Mouse (Mus musculus): ENCODE measurements at regions not wholly inside any gene's neighbourhood (a gene's known extent, or its start where the extent isn't known, plus 50 kb on each side); places are given as distances from the start of the nearest gene placed in this dataset.

DNA sequence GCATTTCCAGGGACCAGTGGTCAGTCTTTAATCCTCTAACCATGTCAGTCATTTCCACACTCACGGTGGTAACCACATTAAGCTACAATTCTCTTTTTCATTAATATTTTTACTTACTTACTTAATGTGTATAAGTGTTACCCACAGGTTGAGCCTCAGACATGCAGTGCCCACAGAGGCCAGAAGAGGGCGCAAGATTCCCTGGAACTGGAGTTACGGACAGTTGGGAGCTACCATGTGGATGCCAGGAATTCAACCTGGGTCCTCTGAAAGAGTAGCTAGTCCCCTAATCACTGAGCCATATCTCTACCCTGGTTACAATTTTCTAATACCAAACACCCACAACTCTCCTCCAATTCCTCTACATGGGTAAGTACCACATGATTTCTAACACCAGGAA, 420.5 kb downstream of the Lrig3 start:
- H3K36me3 ChIP-seq (ENCODE audit: control insufficient read depth, insufficient read depth, low read length), result no peaks in the 10 kb centered on the region
- H3K9me3 ChIP-seq (ENCODE audit: control insufficient read depth, low read length), result no peaks in the 10 kb centered on the region
- H3K4me2 ChIP-seq (ENCODE audit: low read depth, low read length), result no peak overlapping the region
- H3K9ac ChIP-seq (ENCODE audit: low read depth, low read length), result no peak overlapping the region
- WGBS, result 77% methylated on average over 3 of the region's 3 CpGs
- no peaks in the 10 kb centered on the region for H3K27me3 ChIP-seq (replicated peaks; ENCODE audit: control insufficient read depth, insufficient read depth, low read length)
- no peak for ATAC-seq
- H3K27ac ChIP-seq (ENCODE audit: low read length), result no peak overlapping the region
- H3K4me1 ChIP-seq (ENCODE audit: control insufficient read depth, insufficient read depth, low read length), result no peaks in the 10 kb centered on the region
- no peak overlapping the region for H3K4me3 ChIP-seq (ENCODE audit: low read length)

- H3K4me1 ChIP-seq (ENCODE audit: control insufficient read depth, insufficient read depth, low read length), result no peaks in the 10 kb centered on the region
- H3K9ac ChIP-seq (ENCODE audit: low read depth, low read length), result no peak overlapping the region
- H3K4me3 ChIP-seq (ENCODE audit: low read length), result no peak overlapping the region
- H3K27ac ChIP-seq (ENCODE audit: low read length), result no peak overlapping the region
- H3K27me3 ChIP-seq (replicated peaks; ENCODE audit: control insufficient read depth, insufficient read depth, low read length), result no peaks in the 10 kb centered on the region
- 81% methylated on average over 6 of the region's 6 CpGs for WGBS
- no peaks in the 10 kb centered on the region for H3K36me3 ChIP-seq (ENCODE audit: control insufficient read depth, insufficient read depth, low read length)
- ATAC-seq, result no peak
- H3K4me2 ChIP-seq (ENCODE audit: low read depth, low read length), result no peak overlapping the region
- H3K9me3 ChIP-seq (ENCODE audit: control insufficient read depth, low read length), result no peaks in the 10 kb centered on the region
Observed at GRCm38 (mm10) chr10:126385644-126386043, 419.7 kb downstream of the Lrig3 start.

DNA sequence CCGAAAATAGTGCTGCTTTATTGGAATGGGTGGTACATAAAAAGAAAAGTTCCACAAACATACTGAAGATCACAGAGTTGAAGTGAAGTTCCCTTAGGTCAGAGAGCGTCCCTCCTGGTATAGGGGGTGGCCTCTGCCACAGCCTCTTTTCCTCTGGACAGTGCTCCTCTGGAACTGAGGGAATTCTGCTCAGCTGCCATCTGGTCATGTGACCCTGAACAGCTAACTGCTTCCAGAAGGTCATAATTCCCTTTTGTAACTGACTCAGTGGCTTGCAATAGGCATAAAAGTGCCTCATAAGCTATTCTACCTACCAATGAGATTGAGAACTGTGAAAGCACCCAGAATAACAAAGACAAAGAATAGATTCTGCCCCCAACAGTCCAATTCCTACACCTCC, 414.4 kb downstream of the Lrig3 start:
- Histone ChIP-seq H3K9ac (ENCODE audit: low read depth, low read length) (no peak overlapping the region), H3K27me3 (replicated peaks; ENCODE audit: control insufficient read depth, insufficient read depth, low read length) (no peaks in the 10 kb centered on the region), H3K9me3 (ENCODE audit: control insufficient read depth, low read length) (no peaks in the 10 kb centered on the region), H3K36me3 (ENCODE audit: control insufficient read depth, insufficient read depth, low read length) (no peaks in the 10 kb centered on the region), H3K27ac (ENCODE audit: low read length) (no peak overlapping the region), H3K4me2 (ENCODE audit: low read depth, low read length) (no peak overlapping the region), H3K4me1 (ENCODE audit: control insufficient read depth, insufficient read depth, low read length) (no peaks in the 10 kb centered on the region; the same call in 1 of the 2 replicates), H3K4me3 (ENCODE audit: low read length) (no peak overlapping the region)
- ATAC-seq, result no peak
- WGBS, result 89% methylated on average over 2 of the region's 2 CpGs

- H3K36me3 ChIP-seq (ENCODE audit: control insufficient read depth, insufficient read depth, low read length), result no peaks in the 10 kb centered on the region
- H3K9me3 ChIP-seq (ENCODE audit: control insufficient read depth, low read length), result no peaks in the 10 kb centered on the region
- H3K27ac ChIP-seq (ENCODE audit: low read length), result no peak overlapping the region
- H3K4me3 ChIP-seq (ENCODE audit: low read length), result no peak overlapping the region
- 14% methylated on average over 6 of the region's 6 CpGs for WGBS
- H3K4me1 ChIP-seq (ENCODE audit: control insufficient read depth, insufficient read depth, low read length), result no peaks in the 10 kb centered on the region; the same call in 1 of the 2 replicates
- ATAC-seq, result peak; percentile 46; the same call in 1 of the 2 replicates
- H3K9ac ChIP-seq (ENCODE audit: low read depth, low read length), result no peak overlapping the region
- H3K27me3 ChIP-seq (replicated peaks; ENCODE audit: control insufficient read depth, insufficient read depth, low read length), result no peaks in the 10 kb centered on the region
- no peak overlapping the region for H3K4me2 ChIP-seq (ENCODE audit: low read depth, low read length)
Observed at GRCm38 (mm10) chr10:126379239-126379638, 413.3 kb downstream of the Lrig3 start.

- Histone ChIP-seq H3K4me3 (ENCODE audit: low read length) (no peak overlapping the region), H3K9me3 (ENCODE audit: control insufficient read depth, low read length) (no peaks in the 10 kb centered on the region), H3K4me1 (ENCODE audit: control insufficient read depth, insufficient read depth, low read length) (no peaks in the 10 kb centered on the region), H3K36me3 (ENCODE audit: control insufficient read depth, insufficient read depth, low read length) (no peaks in the 10 kb centered on the region), H3K27me3 (replicated peaks; ENCODE audit: control insufficient read depth, insufficient read depth, low read length) (no peaks in the 10 kb centered on the region), H3K4me2 (ENCODE audit: low read depth, low read length) (no peak overlapping the region), H3K27ac (ENCODE audit: low read length) (no peak overlapping the region), H3K9ac (ENCODE audit: low read depth, low read length) (no peak overlapping the region)
- WGBS, result 54% methylated on average over 6 of the region's 6 CpGs
- ATAC-seq, result no peak
Observed at GRCm38 (mm10) chr10:126373906-126374305, 407.9 kb downstream of the Lrig3 start.

DNA sequence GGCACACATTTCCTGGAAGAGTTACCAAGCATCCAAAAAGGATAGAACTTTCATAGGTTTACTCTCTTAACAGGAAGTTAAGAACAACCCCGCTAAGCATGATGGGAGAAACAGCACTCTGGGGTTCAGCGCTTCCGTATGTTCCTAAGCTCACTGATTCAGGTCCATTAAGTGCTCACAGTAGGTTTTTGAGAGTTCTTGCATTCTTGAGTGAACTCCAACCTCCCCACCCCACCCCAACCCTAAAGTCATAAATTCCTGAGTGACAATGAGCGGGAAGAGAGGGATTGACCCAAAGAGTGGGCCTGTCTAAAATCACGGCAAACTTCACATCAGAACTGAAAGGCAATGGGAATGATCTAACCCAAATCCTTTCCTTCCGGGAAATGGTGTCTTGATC, 405.9 kb downstream of the Lrig3 start:
- Histone ChIP-seq H3K27me3 (replicated peaks; ENCODE audit: control insufficient read depth, insufficient read depth, low read length) (no peaks in the 10 kb centered on the region), H3K36me3 (ENCODE audit: control insufficient read depth, insufficient read depth, low read length) (no peaks in the 10 kb centered on the region), H3K9ac (ENCODE audit: low read depth, low read length) (no peak overlapping the region), H3K27ac (ENCODE audit: low read length) (no peak overlapping the region), H3K4me2 (ENCODE audit: low read depth, low read length) (no peak overlapping the region), H3K4me1 (ENCODE audit: control insufficient read depth, insufficient read depth, low read length) (no peaks in the 10 kb centered on the region), H3K9me3 (ENCODE audit: control insufficient read depth, low read length) (no peaks in the 10 kb centered on the region), H3K4me3 (ENCODE audit: low read length) (no peak overlapping the region)
- ATAC-seq, result no peak
- WGBS, result 84% methylated on average over 6 of the region's 6 CpGs

- Histone ChIP-seq H3K9me3 (ENCODE audit: control insufficient read depth, low read length) (0 out of 2 replicates have a peak, but pooled peaks cover 2% of the 10 kb centered on the region), H3K4me1 (ENCODE audit: control insufficient read depth, insufficient read depth, low read length) (no peaks in the 10 kb centered on the region), H3K4me2 (ENCODE audit: low read depth, low read length) (no peak overlapping the region), H3K4me3 (ENCODE audit: low read length) (no peak overlapping the region), H3K27me3 (replicated peaks; ENCODE audit: control insufficient read depth, insufficient read depth, low read length) (no peaks in the 10 kb centered on the region), H3K27ac (ENCODE audit: low read length) (no peak overlapping the region), H3K9ac (ENCODE audit: low read depth, low read length) (no peak overlapping the region), H3K36me3 (ENCODE audit: control insufficient read depth, insufficient read depth, low read length) (no peaks in the 10 kb centered on the region)
- 62% methylated on average over 11 of the region's 11 CpGs for WGBS
- no peak for ATAC-seq
Observed at GRCm38 (mm10) chr10:126349076-126349475, 383.1 kb downstream of the Lrig3 start.

DNA sequence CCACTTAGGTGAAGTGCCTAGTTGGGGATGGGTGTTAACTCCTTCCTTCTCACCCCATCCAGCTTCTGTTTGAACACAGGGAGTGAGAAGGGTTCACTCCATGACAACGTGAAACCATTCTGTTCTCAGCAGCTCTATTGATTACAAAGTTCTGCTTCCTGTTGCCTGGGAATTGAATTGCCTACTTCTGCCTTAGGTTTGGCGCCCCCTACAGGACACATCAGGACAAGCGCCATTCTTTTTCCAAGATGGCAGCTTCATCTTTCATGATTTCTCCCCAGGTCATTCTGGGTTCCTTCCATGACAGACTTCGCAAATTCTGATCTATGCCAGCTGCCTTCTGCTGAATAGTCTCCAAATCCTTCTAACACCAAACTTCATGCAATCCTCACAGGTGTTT, 371.5 kb downstream of the Lrig3 start:
- no peak for ATAC-seq
- Histone ChIP-seq H3K4me2 (ENCODE audit: low read depth, low read length) (no peak overlapping the region), H3K36me3 (ENCODE audit: control insufficient read depth, insufficient read depth, low read length) (no peaks in the 10 kb centered on the region), H3K27ac (ENCODE audit: low read length) (no peak overlapping the region), H3K4me3 (ENCODE audit: low read length) (no peak overlapping the region), H3K4me1 (ENCODE audit: control insufficient read depth, insufficient read depth, low read length) (no peaks in the 10 kb centered on the region), H3K9ac (ENCODE audit: low read depth, low read length) (no peak overlapping the region), H3K9me3 (ENCODE audit: control insufficient read depth, low read length) (no peaks in the 10 kb centered on the region), H3K27me3 (replicated peaks; ENCODE audit: control insufficient read depth, insufficient read depth, low read length) (no peaks in the 10 kb centered on the region)
- 77% methylated on average over 4 of the region's 4 CpGs for WGBS

GRCm38 (mm10) chr10:126333786-126334185, 367.8 kb downstream of the Lrig3 start:
- WGBS, result 85% methylated on average over 5 of the region's 5 CpGs
- Histone ChIP-seq H3K4me3 (ENCODE audit: low read length) (no peak overlapping the region), H3K4me1 (ENCODE audit: control insufficient read depth, insufficient read depth, low read length) (no peaks in the 10 kb centered on the region), H3K9ac (ENCODE audit: low read depth, low read length) (no peak overlapping the region), H3K4me2 (ENCODE audit: low read depth, low read length) (no peak overlapping the region), H3K36me3 (ENCODE audit: control insufficient read depth, insufficient read depth, low read length) (no peaks in the 10 kb centered on the region), H3K9me3 (ENCODE audit: control insufficient read depth, low read length) (no peaks in the 10 kb centered on the region), H3K27me3 (replicated peaks; ENCODE audit: control insufficient read depth, insufficient read depth, low read length) (no peaks in the 10 kb centered on the region), H3K27ac (ENCODE audit: low read length) (no peak overlapping the region)
- no peak for ATAC-seq

DNA sequence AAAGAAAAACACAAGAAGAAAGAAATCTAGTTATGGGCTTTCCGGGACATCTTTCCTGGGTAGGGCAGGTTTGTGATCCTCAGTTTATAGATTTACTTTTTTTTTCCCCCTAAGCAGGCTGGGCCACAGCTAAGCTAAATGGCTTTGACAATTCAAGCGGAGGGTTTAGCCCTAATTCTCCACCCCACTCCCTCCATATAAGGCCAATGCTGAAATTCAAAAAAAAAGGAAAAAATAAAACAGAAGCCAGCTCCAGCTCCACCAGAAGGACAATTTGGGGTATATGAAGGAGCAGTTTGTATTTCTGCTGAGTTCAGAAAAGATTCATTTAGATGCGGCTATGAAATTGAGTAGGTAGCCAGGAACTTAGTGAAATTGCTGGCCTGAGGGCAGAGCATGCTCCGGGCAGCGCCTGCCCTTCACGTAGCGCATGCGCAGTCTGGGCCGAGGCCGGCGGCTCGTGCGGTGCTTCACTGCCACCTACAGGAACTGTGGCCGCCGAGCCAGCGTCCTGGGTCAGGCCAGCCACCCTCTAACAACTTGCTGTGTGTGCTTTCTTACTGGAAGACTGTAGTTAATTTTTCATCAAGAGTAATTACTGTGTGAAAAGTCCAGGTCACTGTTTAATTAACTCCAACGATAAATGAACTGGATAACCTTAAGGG, 364.5 kb downstream of the Lrig3 start:
- no peaks in the 10 kb centered on the region for H3K4me1 ChIP-seq (ENCODE audit: control insufficient read depth, insufficient read depth, low read length)
- WGBS, result 6% methylated on average over 17 of the region's 17 CpGs
- H3K27ac ChIP-seq (ENCODE audit: low read length), result no peak overlapping the region
- H3K9me3 ChIP-seq (ENCODE audit: control insufficient read depth, low read length), result no peaks in the 10 kb centered on the region
- H3K4me3 ChIP-seq (ENCODE audit: low read length), result no peak overlapping the region
- no peak overlapping the region; the same call in 1 of the 2 replicates for H3K4me2 ChIP-seq (ENCODE audit: low read depth, low read length)
- ATAC-seq, result peak; percentile 99
- no peaks in the 10 kb centered on the region for H3K36me3 ChIP-seq (ENCODE audit: control insufficient read depth, insufficient read depth, low read length)
- peaks cover 4% of the 10 kb centered on the region; the same call in 1 of the 2 replicates for H3K27me3 ChIP-seq (replicated peaks; ENCODE audit: control insufficient read depth, insufficient read depth, low read length)
- no peak overlapping the region for H3K9ac ChIP-seq (ENCODE audit: low read depth, low read length)
